Mouse (Mus musculus) gastrocnemius, adult 2 months (tissue): ENCODE results near the gene Slc35a3. TPM values are rescaled to one million over a fixed set of nuclear protein-coding genes. Genes with fewer than 3 reads are reported as not detected.
A peak's percentile ranks its signal among the peaks of the same experiment; 100 is the strongest.

Source experiments
- DNase-seq: peaks from one replicate; pipeline ENCODE4 v3.0.0; 2022
- H3K27ac ChIP-seq: fragments of 200-600 bp; 2 replicates; pipeline ENCODE4 v1.8.1; 2022; ENCODE audit warnings: mild to moderate bottlenecking
- H3K4me3 ChIP-seq: fragments of 200-600 bp; 2 replicates; pipeline ENCODE4 v1.8.1; 2022; ENCODE audit warnings: mild to moderate bottlenecking, moderate library complexity
- CTCF ChIP-seq: fragments of 200-600 bp; IDR thresholded peaks from 2 replicates; pipeline ENCODE4 v1.8.1; 2022; ENCODE audit warnings: antibody characterized with exemption, mild to moderate bottlenecking, moderate library complexity
- intact Hi-C: fragments of 180-260 bp; cut with DNase I; formaldehyde crosslinking; loops from one replicate; pipeline ENCODE4 v1.15.1; 2025
- total RNA-seq, 2 experiments: library from RNA; stranded (reverse); gene quantifications; 2 replicates each; pipeline ENCODE4 v1.2.3; 2021

Slc35a3 gene
- total RNA-seq, 2 experiments from 2014 or later: 5.1 to 8.0 TPM

DNA sequence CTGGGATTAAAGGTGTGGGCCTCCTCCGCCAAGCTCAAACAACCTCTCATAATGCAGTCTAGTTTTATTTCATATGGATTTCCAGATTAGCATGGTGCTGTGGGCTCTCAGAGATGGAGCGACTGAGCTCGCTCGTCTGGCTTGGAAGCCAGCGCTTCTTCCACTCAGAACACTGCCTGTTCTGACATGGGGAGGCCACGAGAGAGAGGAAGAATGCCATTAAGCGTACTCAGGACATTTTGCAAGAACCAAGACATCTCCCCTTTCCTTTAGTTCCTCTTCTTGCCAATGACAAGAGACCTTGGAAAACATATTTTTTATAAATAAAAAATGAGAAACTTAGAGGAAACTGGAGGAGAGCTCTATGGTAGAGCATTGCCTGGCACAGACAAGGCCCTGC is 63.8 kb downstream of the Slc35a3 start:
- no peak for DNase-seq
- Histone ChIP-seq H3K27ac (no peak overlapping the region), H3K4me3 (no peak overlapping the region)
- intact Hi-C loops: no loop called here
- TF ChIP-seq CTCF: no peak

DNA sequence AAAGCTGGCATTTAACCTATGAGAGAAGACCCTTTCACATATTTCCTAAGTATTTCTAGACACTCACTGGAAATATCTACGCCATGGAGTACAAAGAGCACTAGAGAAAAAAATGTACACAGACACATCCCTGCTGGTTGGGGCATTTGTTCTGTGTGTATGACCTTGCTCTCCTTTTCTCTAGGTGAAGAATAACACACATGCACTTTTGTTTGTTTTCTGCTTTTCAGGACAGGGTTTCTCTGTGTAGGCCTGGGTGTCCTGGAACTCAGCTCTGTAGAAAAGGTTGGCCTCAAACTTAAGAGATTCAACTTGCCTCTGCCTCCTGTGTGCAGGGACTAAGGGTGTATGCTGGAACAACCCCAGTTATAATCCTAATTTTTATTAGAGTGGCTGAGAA is 66.2 kb downstream of the Slc35a3 start:
- no peak for DNase-seq
- intact Hi-C loops: no loop called here
- TF ChIP-seq CTCF: no peak
- Histone ChIP-seq H3K27ac (no peak overlapping the region), H3K4me3 (no peak overlapping the region)

DNA sequence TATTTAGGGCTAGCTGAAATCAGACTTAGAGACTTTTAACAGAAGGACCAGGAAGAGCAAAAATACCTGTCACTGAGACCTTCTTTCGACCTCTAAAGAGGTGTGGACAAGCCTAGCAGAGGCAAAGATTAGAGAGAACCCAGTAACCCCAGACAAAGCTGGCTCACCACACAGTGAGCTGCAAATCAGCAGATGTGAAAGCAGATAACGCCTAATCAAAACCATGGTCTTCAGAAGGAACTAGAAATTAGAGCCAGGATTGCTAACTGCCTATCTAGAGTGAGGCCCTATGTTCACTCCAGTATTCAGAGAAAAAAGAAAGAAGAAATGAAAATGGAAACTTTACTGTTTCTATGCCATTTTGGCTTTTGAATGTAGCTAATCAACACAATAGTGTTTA is 70.3 kb downstream of the Slc35a3 start:
- 0 out of 2 replicates have a peak overlapping the region, but pooled peaks have one; percentile 24 for H3K27ac ChIP-seq
- no peak for DNase-seq
- no peak for TF ChIP-seq CTCF
- no peak overlapping the region for H3K4me3 ChIP-seq
- intact Hi-C loops: no loop called here

DNA sequence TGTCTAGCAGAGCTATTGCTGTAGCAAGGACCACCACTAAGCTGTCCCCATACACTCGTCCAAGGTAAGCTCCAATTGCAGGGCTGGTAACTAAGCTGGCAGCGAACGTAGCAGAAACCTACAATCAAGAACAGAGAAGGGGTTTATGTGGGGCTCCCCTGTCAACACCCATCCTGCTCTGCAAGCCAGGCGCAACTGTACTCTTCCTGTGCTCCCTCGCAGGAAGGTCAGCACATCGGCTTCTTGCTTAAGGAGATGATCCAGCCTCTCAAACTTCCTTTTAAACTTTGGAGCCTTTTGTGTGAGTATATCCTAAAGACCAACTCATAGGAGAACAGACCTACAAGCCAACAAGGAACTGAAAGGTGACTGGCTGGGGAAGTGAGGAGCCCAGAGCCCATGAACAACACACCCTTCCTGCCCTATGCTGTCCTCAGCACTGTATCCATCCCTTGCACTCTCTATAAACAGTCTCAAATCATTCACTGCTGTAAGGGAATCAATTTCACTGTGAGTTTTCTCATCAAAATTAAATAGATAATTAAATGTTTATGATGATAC is 70.7 kb downstream of the Slc35a3 start:
- Histone ChIP-seq H3K4me3 (no peak overlapping the region; the same call in 1 of the 2 replicates), H3K27ac (peak overlapping the region; percentile 24; the same call in 1 of the 2 replicates)
- DNase-seq: no peak
- intact Hi-C loops: no loop called here
- TF ChIP-seq CTCF: no peak

DNA sequence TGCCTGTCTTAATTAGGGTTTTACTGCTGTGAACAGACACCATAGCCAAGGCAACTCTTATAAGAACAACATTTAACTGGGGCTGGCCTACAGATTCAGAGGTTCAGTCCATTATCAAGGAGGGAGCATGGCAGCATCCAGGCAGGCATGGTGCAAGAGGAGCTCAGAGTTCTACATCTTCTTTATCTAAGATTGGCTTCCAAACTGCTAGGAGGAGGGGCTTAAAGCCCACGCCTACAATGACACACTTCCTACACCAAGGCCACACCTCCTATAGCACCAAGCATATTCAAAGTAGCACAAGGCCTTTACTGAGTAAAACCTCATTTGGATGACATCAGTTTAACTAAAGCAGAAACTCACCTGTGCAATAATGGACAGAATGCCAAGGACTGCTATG is 72.6 kb downstream of the Slc35a3 start:
- intact Hi-C loops: no loop called here
- Histone ChIP-seq H3K27ac (no peak overlapping the region), H3K4me3 (no peak overlapping the region)
- TF ChIP-seq CTCF: no peak
- no peak for DNase-seq

DNA sequence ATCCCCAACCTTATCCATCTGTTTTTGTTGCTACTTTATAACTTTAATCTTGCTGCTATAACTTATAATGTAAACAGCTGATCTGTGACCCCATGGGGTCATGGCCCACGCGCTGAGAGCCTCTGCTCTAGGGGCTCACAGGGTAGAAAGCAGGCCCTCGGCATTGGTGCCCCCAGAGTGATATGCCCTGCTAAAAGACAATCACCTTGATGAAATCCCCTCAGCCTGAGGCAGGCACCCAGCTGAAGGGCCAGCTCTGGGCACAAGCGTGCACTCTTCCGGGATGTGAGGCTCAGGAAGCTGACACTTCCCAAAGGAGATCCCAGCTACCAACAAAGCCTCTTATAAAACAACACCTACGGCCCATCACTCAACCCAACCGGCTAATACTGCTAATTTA is 74.1 kb downstream of the Slc35a3 start:
- peak overlapping the region; percentile 78 for H3K27ac ChIP-seq
- DNase-seq: no peak
- intact Hi-C loops: no loop called here
- no peak for TF ChIP-seq CTCF
- H3K4me3 ChIP-seq: peak overlapping the region; percentile 22; the same call in 1 of the 2 replicates

DNA sequence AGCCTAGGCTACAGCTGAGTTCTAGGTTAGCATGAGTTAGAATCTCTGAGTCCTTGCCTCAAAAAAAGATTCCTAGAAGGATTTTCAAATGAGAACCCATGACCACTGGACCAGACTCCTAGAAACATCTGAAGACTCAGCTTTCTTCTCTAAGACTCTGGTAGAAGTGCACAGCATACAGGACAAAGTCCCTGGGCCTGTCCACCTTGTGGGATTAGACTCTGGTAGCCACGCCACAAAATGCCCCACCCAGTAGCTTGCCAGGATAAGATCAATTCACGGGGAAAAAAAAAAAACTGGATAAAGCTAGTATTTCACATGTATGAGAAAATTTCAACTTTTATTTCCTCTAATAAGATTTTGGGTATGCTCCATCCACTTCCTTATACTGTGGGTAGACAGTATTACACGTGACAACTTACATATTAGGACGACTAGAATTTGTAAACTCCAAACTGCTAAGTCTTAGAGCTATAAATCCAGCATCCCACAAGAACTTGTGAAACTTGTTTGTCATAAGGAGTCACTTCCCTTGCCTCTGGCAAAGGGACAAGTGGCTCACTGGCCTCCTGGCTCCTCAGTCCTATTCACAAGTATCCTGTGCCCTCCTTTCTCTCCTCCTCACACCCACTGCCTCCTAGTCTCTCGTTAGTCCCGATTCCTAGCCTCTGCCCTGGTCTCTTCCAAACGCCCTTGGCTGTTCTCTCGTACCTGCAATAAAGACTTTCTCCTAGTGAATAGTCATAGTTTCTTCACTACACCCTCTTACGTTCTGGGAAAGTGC is 74.7 kb downstream of the Slc35a3 start:
- DNase-seq: no peak
- Histone ChIP-seq H3K27ac (peak overlapping the region; percentile 78), H3K4me3 (no peak overlapping the region)
- intact Hi-C loops: no loop called here
- no peak for TF ChIP-seq CTCF

DNA sequence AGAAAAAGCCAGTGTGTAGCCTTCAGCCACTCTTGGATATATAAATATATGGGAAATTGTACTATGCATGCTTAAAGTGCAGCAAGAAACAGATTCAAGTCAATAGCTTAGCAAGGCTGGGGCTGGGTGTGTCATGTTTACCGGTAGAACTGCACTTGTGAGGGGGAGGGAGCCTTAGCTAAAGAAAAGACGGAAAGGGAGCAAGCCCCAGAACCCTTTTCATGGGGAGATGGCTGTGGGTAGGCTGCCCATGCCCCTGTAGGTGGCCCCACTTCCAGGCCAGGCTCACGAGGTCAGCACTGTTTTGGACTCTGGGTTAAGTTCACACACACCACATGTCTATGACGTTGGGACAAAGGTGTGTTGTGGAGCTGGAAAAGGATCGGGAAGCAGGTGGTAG is 76.8 kb downstream of the Slc35a3 start:
- TF ChIP-seq CTCF: no peak
- Histone ChIP-seq H3K27ac (peak overlapping the region; percentile 62), H3K4me3 (no peak overlapping the region)
- DNase-seq: no peak
- intact Hi-C loops: no loop called here

DNA sequence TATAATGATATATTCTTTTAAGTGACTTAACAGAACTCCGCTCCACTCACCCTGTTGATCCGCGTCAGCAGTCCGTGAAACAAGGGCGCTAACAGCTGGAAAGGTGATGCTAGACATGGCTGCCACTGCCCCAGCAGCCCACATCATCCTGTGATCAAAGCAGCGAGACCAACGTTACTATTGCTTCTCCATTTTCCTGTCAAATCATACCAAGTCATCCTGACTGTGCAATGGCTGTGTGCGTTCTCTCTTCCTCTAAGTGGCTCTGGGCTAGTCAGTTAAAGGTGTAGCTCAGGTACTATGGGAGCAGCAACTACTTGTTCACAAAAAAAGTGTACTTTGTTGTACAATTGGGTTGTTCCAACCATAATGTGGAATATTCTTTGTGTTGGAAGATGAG is 77.8 kb downstream of the Slc35a3 start:
- intact Hi-C loops: no loop called here
- no peak overlapping the region for H3K4me3 ChIP-seq
- no peak overlapping the region for H3K27ac ChIP-seq
- TF ChIP-seq CTCF: no peak
- DNase-seq: no peak

DNA sequence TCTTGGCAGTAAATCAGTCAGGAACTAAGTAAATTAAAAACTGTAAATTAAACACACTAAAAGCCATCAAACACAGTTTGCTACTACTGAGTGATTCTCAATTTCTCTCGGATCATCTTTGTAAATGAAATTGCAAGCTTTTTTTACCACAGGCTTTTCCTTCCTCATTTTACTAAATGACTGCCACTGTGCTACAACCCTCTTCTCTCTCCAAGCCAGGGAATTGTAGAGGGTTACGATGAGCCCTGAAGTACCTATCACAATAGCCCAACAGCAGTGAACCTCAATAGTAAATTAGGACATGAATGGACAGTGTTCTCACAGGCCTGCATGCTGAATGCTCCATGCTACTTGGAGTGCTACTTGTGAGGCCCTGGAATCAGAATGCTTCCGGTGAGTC is 78.5 kb downstream of the Slc35a3 start:
- intact Hi-C loops: no loop called here
- no peak for TF ChIP-seq CTCF
- no peak overlapping the region for H3K4me3 ChIP-seq
- no peak for DNase-seq
- H3K27ac ChIP-seq: no peak overlapping the region

DNA sequence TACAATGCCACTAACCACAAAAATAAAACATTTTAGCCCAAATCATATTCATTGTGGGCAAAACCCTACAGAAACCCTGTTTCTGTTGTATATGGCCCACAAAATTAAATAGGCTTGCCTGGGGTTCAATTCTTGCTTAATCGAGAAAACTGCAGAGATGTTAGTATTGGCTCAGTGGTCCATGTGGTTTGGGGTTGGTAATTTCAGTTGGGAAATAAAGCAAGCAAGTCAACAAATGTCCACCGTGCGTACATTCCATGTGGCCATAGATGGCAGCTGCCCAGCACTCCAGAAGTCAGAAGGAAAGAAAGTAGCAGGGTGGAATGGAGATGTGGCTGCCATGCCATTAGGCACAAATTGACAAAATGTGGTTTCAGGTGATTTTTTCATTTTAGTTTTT is 79.7 kb downstream of the Slc35a3 start:
- no peak overlapping the region for H3K4me3 ChIP-seq
- no peak for DNase-seq
- no peak overlapping the region for H3K27ac ChIP-seq
- TF ChIP-seq CTCF: no peak
- intact Hi-C loops: no loop called here

DNA sequence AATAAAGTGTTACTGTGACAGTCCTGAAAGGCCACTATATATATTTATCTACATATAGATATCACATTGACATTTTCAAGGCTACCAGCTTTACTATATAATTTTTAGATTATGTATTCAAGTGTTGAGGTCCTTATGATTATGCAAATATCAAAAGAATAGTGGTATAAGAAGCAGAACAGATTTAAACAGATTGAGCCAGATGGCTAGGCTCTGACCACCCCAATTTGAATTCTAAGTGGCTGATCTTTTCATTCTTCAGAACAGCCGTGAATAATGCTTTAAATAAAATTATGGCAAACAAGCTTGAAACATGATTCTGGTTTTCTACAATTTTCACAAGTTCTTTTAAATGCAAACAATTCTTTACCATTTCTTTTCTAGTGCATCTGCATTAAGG is 81.2 kb downstream of the Slc35a3 start:
- DNase-seq: no peak
- TF ChIP-seq CTCF: no peak
- intact Hi-C loops: no loop called here
- Histone ChIP-seq H3K27ac (no peak overlapping the region), H3K4me3 (no peak overlapping the region)

DNA sequence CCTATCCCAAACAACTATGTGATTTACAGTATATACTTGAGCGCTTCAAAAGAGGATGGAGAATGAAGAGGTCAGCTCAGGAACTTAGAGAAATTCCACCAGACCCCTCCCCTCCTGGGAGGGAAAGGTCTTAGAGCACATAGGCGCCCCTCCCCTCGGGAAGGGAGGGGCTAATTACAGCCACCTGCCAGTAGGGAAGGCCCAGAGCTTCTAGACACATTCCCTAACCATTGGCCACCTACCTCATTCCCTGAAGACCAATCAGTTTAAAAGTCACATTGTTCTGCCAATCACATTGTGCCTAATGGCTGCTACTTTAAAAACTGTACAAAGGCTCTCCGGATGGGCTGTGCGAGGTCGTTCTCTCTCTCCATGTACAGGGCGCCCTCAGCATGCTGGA is 90.0 kb downstream of the Slc35a3 start:
- intact Hi-C loops: no loop called here
- no peak overlapping the region for H3K4me3 ChIP-seq
- no peak for TF ChIP-seq CTCF
- no peak overlapping the region for H3K27ac ChIP-seq
- DNase-seq: no peak
